Mouse (Mus musculus): ENCODE results near the gene Tmem106c. TPM values are rescaled to one million over a fixed set of nuclear protein-coding genes. Genes with fewer than 3 reads are reported as not detected.
A peak's percentile ranks its signal among the peaks of the same experiment; 100 is the strongest.

Gene Tmem106c
- polyA plus RNA-seq, 1 experiment from 2014 or later = 51.7 TPM

- 0 out of 2 replicates have a peak within 1 kb of the TSS, but pooled peaks have one; percentile 25 for H3K27ac ChIP-seq
- H3K27me3 ChIP-seq = peaks cover 92% of the 10 kb centered on the region
- ATAC-seq (replicated peaks; ENCODE audit: low FRiP score) = peak; percentile 37
- H3K9me3 ChIP-seq (replicated peaks) = no peaks in the 10 kb centered on the region
- under 1% methylated on average over 59 of the region's 59 CpGs for WGBS
- H3K36me3 ChIP-seq = no peaks in the 10 kb centered on the region
- H3K4me3 ChIP-seq (replicated peaks) = peak within 1 kb of the TSS; percentile 44
- H3K4me2 ChIP-seq = peak within 1 kb of the TSS; percentile 79
- H3K9ac ChIP-seq = peak within 1 kb of the TSS; percentile 46
- peaks cover 60% of the 10 kb centered on the region for H3K4me1 ChIP-seq
Observed at GRCm38 (mm10) chr15:98003822-98004739, 40.1 kb downstream of the Tmem106c start, which contains the start of gene Col2a1. Gene Col2a1, minus strand, starts transcription at chr15:98004695.

GRCm38 (mm10) chr15:98004740-98005159, 40.8 kb downstream of the Tmem106c start:
- H3K4me1 ChIP-seq = peaks cover 54% of the 10 kb centered on the region
- no peaks in the 10 kb centered on the region for H3K9me3 ChIP-seq (replicated peaks)
- WGBS = 1% methylated on average over 19 of the region's 19 CpGs
- H3K27me3 ChIP-seq = peaks cover 85% of the 10 kb centered on the region
- peak; percentile 9; the same call in 1 of the 2 replicates for ATAC-seq (replicated peaks; ENCODE audit: low FRiP score)
- no peak overlapping the region for H3K27ac ChIP-seq
- H3K9ac ChIP-seq = peak overlapping the region; percentile 46
- no peaks in the 10 kb centered on the region for H3K36me3 ChIP-seq
- H3K4me2 ChIP-seq = peak overlapping the region; percentile 79
- H3K4me3 ChIP-seq (replicated peaks) = peak overlapping the region; percentile 44

DNA sequence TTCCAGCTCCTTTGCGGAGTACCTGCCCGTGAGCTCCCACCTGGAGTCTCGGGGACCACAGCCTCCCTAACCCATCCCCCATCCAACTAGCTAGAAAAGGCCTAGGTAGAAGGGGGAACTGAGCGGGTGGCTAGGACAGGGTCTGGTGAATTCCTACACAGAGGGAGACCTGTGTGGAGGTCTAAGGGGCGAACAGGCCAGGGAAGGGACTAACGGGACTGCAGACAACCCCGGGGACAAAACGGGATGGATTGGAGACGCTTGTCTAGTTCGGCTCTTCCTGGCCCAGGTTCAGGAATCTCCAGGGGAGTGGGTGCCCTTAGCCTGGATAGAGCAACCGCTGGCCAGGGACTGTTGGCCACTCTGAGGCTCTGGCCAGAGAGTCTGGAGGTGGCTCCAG, 41.2 kb downstream of the Tmem106c start:
- no peaks in the 10 kb centered on the region for H3K36me3 ChIP-seq
- no peak for ATAC-seq (replicated peaks; ENCODE audit: low FRiP score)
- WGBS = 16% methylated on average over 11 of the region's 11 CpGs
- peaks cover 52% of the 10 kb centered on the region for H3K4me1 ChIP-seq
- H3K9ac ChIP-seq = peak overlapping the region; percentile 46; the same call in 1 of the 2 replicates
- peaks cover 84% of the 10 kb centered on the region for H3K27me3 ChIP-seq
- peak overlapping the region; percentile 44 for H3K4me3 ChIP-seq (replicated peaks)
- no peaks in the 10 kb centered on the region for H3K9me3 ChIP-seq (replicated peaks)
- no peak overlapping the region for H3K27ac ChIP-seq
- H3K4me2 ChIP-seq = peak overlapping the region; percentile 79

DNA sequence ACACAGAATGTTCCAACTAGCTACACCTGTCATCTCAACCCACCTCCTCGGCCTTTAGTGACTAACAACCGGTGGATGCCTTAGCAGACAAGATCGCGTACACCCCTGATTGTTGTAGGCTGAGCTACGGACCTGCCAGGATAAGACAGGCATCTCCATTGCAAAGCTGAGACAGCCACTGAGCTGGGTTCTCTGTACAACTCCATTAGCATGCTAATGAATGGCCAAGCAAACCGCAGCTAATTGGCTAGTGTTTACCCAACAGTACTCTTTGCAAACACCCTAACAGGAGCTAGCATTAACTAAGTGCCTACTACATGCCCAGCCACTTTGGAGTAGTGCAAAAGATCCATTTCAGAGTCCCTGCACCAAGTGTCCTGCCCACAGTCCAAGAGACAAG, 48.8 kb downstream of the Tmem106c start:
- ATAC-seq (replicated peaks; ENCODE audit: low FRiP score) = no peak
- Histone ChIP-seq H3K36me3 (no peaks in the 10 kb centered on the region), H3K27me3 (peaks cover 18% of the 10 kb centered on the region), H3K9ac (no peak overlapping the region), H3K4me2 (no peak overlapping the region), H3K4me1 (peaks cover 5% of the 10 kb centered on the region; the same call in 1 of the 2 replicates), H3K27ac (no peak overlapping the region), H3K9me3 (replicated peaks) (no peaks in the 10 kb centered on the region), H3K4me3 (replicated peaks) (no peak overlapping the region)
- WGBS = 75% methylated on average over 6 of the region's 6 CpGs

- peaks cover 15% of the 10 kb centered on the region for H3K4me1 ChIP-seq
- H3K9ac ChIP-seq = no peak overlapping the region
- WGBS = 80% methylated on average over 4 of the region's 4 CpGs
- no peaks in the 10 kb centered on the region for H3K9me3 ChIP-seq (replicated peaks)
- no peaks in the 10 kb centered on the region for H3K36me3 ChIP-seq
- no peak overlapping the region for H3K27ac ChIP-seq
- H3K4me2 ChIP-seq = no peak overlapping the region
- ATAC-seq (replicated peaks; ENCODE audit: low FRiP score) = no peak
- H3K4me3 ChIP-seq (replicated peaks) = no peak overlapping the region
- H3K27me3 ChIP-seq = no peaks in the 10 kb centered on the region
Observed at GRCm38 (mm10) chr15:98017925-98018324, 53.9 kb downstream of the Tmem106c start.

GRCm38 (mm10) chr15:98019047-98019446, 55.0 kb downstream of the Tmem106c start:
- 58% methylated on average over 3 of the region's 3 CpGs for WGBS
- Histone ChIP-seq H3K27me3 (no peaks in the 10 kb centered on the region), H3K4me1 (peaks cover 19% of the 10 kb centered on the region), H3K27ac (no peak overlapping the region), H3K9ac (no peak overlapping the region), H3K36me3 (no peaks in the 10 kb centered on the region), H3K4me3 (replicated peaks) (no peak overlapping the region), H3K4me2 (no peak overlapping the region), H3K9me3 (replicated peaks) (no peaks in the 10 kb centered on the region)
- no peak for ATAC-seq (replicated peaks; ENCODE audit: low FRiP score)

Other genes with a start within 250 kb of the Tmem106c start
- gene Endou, start 232.9 kb upstream of the Tmem106c start, polyA plus RNA-seq (2015; fragmentation: Nextera tagmentation; extraction: Ambion mirVana) = 0.36 and 0.85 TPM in 2 replicates
- 23.0 and 29.7 TPM in 2 replicates for gene Rapgef3, start 196.2 kb upstream of the Tmem106c start, polyA plus RNA-seq (2015; fragmentation: Nextera tagmentation; extraction: Ambion mirVana)
- 57.5 and 58.8 TPM in 2 replicates for gene Slc48a1, start 185.7 kb upstream of the Tmem106c start, polyA plus RNA-seq (2015; fragmentation: Nextera tagmentation; extraction: Ambion mirVana)
- gene Hdac7, start 119.7 kb upstream of the Tmem106c start, polyA plus RNA-seq (2015; fragmentation: Nextera tagmentation; extraction: Ambion mirVana) = 29.9 and 35.2 TPM in 2 replicates
- 6.5 and 7.2 TPM in 2 replicates for gene Vdr, start 53.6 kb upstream of the Tmem106c start, polyA plus RNA-seq (2015; fragmentation: Nextera tagmentation; extraction: Ambion mirVana)
- 18.9 and 27.0 TPM in 2 replicates for gene Col2a1, start 40.5 kb downstream of the Tmem106c start, polyA plus RNA-seq (2015; fragmentation: Nextera tagmentation; extraction: Ambion mirVana)
- gene Pfkm, start 128.4 kb downstream of the Tmem106c start, polyA plus RNA-seq (2015; fragmentation: Nextera tagmentation; extraction: Ambion mirVana) = 38.7 and 44.6 TPM in 2 replicates
- 34.0 and 34.3 TPM in 2 replicates for gene Senp1, start 129.5 kb downstream of the Tmem106c start, polyA plus RNA-seq (2015; fragmentation: Nextera tagmentation; extraction: Ambion mirVana)
- 46.2 and 47.4 TPM in 2 replicates for gene Asb8, start 201.4 kb downstream of the Tmem106c start, polyA plus RNA-seq (2015; fragmentation: Nextera tagmentation; extraction: Ambion mirVana)
- 0.99 and 1.6 TPM in 2 replicates for gene Ccdc184, start 203.0 kb downstream of the Tmem106c start, polyA plus RNA-seq (2015; fragmentation: Nextera tagmentation; extraction: Ambion mirVana)
- gene Olfr288, start 231.3 kb downstream of the Tmem106c start, polyA plus RNA-seq (2015; fragmentation: Nextera tagmentation; extraction: Ambion mirVana) = not detected in 2 replicates

Measured in kidney, embryonic 15.5 days (tissue).